Mouse (Mus musculus): ENCODE measurements around the gene Polr2l. TPM values are rescaled to one million over a fixed set of nuclear protein-coding genes. Genes with fewer than 3 reads are reported as not detected.

The Polr2l gene
- polyA plus RNA-seq, 1 experiment from 2014 or later: 57.5 TPM

DNA sequence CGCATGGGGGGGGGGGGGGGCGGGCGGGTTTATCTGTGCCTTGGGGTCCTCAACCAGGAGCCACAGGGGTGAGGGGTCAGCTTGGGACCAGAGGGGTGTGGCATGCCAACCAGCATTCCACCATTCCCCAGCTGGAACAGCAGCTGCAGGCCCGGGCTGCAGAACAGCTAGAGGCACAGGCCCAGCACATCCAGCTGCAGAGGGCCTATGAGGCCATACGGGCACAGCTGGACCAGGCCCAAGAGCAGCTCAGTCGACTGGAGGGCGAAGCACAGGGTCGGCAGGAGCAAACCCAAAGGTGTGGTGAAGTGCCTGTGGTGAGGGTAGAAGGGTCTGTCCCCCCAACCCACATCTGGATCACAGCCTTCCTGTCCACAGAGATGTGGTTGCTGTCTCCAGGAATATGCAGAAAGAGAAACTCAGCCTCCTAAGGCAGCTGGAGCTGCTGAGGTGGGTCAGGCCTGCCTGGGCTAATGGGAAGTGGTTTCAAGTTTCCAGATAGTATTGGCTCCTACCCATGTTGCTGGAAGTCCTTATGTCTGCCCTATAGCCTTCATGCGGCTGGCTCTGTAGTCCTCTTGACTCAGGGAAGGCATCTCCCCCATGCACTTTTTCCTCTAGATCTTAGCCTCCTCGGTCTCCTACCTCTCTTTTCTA, 9.4 kb downstream of the Polr2l start:
- Histone ChIP-seq H3K4me1 (peaks cover 80% of the 10 kb centered on the region), H3K9me3 (no peaks in the 10 kb centered on the region), H3K27me3 (peaks cover 47% of the 10 kb centered on the region), H3K4me3 (no peak overlapping the region), H3K9ac (0 out of 2 replicates have a peak overlapping the region, but pooled peaks have one; percentile 17), H3K4me2 (peak overlapping the region; percentile 44), H3K27ac (peak overlapping the region; percentile 59), H3K36me3 (peaks cover 14% of the 10 kb centered on the region)
- WGBS: 22% methylated on average over 10 of the region's 10 CpGs
- ATAC-seq (ENCODE audit: insufficient number of reproducible peaks, low FRiP score, low TSS enrichment, low read depth): no peak

DNA sequence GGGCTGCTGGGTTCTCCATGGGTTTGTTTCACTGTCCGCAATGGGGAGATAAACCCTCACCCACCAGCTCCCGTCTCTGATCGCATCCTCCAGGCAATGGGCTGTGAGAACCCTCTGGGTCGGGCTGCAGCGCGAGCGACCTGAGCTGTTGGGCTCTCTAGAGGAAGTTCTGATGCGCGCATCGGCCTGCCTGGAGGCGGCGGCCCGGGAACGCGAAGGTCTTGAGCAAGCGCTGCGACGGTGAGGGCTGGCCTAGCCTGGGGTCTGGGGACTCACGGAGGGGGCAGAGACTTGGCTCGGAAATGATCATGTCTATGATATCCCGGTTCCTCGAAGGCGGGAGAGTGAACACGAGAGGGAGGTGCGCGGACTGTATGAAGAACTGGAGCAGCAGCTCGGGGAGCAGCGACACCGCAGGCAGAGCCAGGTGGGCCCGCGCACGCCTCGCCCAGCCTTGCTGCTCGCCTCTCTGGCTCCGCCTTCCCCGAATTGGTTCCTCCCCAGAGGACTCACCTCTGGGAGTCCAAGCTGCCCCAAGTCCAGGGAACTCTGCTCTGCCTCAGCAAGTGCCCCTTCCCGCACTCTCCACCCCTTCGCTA, 10.2 kb downstream of the Polr2l start:
- Histone ChIP-seq H3K9me3 (no peaks in the 10 kb centered on the region), H3K27ac (0 out of 2 replicates have a peak overlapping the region, but pooled peaks have one; percentile 23), H3K4me3 (peak overlapping the region; percentile 26), H3K27me3 (peaks cover 54% of the 10 kb centered on the region), H3K36me3 (peaks cover 6% of the 10 kb centered on the region), H3K9ac (0 out of 2 replicates have a peak overlapping the region, but pooled peaks have one; percentile 11), H3K4me2 (peak overlapping the region; percentile 44), H3K4me1 (peaks cover 75% of the 10 kb centered on the region)
- ATAC-seq (ENCODE audit: insufficient number of reproducible peaks, low FRiP score, low TSS enrichment, low read depth): no peak
- 8% methylated on average over 38 of the region's 38 CpGs for WGBS

GRCm38 (mm10) chr7:141463824-141464602, 10.9 kb downstream of the Polr2l start:
- Histone ChIP-seq H3K27me3 (peaks cover 61% of the 10 kb centered on the region), H3K36me3 (peaks cover 6% of the 10 kb centered on the region; the same call in 1 of the 2 replicates), H3K27ac (peak overlapping the region; percentile 23; the same call in 1 of the 2 replicates), H3K9me3 (no peaks in the 10 kb centered on the region), H3K4me2 (peak overlapping the region; percentile 44), H3K4me3 (peak overlapping the region; percentile 26; the same call in 1 of the 2 replicates), H3K9ac (no peak overlapping the region), H3K4me1 (peaks cover 68% of the 10 kb centered on the region)
- 40% methylated on average over 12 of the region's 12 CpGs for WGBS
- no peak for ATAC-seq (ENCODE audit: insufficient number of reproducible peaks, low FRiP score, low TSS enrichment, low read depth)

DNA sequence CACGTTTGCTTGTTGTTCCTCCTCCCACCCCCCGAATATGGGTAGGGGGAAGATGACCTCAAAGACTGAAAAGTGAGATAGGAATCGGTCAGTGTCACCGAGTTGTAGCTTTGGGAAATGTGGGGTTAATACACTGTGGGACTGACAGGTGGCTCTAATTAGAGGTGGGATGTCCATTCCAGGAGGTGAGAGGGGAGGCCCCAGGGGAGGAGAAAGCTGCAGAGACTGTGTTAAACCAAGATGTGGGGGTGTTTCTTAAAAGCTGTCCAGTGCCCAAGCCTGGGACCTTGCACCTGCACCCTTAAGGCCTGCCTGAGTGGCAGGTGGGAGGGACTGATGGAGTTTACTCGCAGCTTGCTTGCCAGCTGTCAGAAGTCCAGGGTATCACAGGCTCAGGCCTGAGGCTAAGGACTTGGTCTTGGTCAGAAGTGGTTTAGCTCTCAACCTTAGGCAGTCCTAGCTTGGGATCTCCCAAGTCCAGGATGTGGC, 12.6 kb downstream of the Polr2l start:
- H3K36me3 ChIP-seq: peaks cover 7% of the 10 kb centered on the region; the same call in 1 of the 2 replicates
- H3K9ac ChIP-seq: 0 out of 2 replicates have a peak overlapping the region, but pooled peaks have one; percentile 28
- 7% methylated on average over 5 of the region's 5 CpGs for WGBS
- no peak for ATAC-seq (ENCODE audit: insufficient number of reproducible peaks, low FRiP score, low TSS enrichment, low read depth)
- peak overlapping the region; percentile 76; the same call in 1 of the 2 replicates for H3K4me2 ChIP-seq
- H3K27me3 ChIP-seq: peaks cover 61% of the 10 kb centered on the region
- H3K4me1 ChIP-seq: peaks cover 52% of the 10 kb centered on the region
- H3K4me3 ChIP-seq: peak overlapping the region; percentile 41; the same call in 1 of the 2 replicates
- H3K27ac ChIP-seq: no peak overlapping the region
- no peaks in the 10 kb centered on the region for H3K9me3 ChIP-seq

GRCm38 (mm10) chr7:141461521-141462332, 13.2 kb downstream of the Polr2l start:
- peaks cover 7% of the 10 kb centered on the region; the same call in 1 of the 2 replicates for H3K36me3 ChIP-seq
- H3K9ac ChIP-seq: peak overlapping the region; percentile 28; the same call in 1 of the 2 replicates
- H3K27me3 ChIP-seq: peaks cover 61% of the 10 kb centered on the region
- no peaks in the 10 kb centered on the region for H3K9me3 ChIP-seq
- H3K4me3 ChIP-seq: peak overlapping the region; percentile 41
- peaks cover 47% of the 10 kb centered on the region for H3K4me1 ChIP-seq
- ATAC-seq (ENCODE audit: insufficient number of reproducible peaks, low FRiP score, low TSS enrichment, low read depth): no peak
- peak overlapping the region; percentile 76 for H3K4me2 ChIP-seq
- WGBS: 3% methylated on average over 59 of the region's 59 CpGs
- no peak overlapping the region; the same call in 1 of the 2 replicates for H3K27ac ChIP-seq

DNA sequence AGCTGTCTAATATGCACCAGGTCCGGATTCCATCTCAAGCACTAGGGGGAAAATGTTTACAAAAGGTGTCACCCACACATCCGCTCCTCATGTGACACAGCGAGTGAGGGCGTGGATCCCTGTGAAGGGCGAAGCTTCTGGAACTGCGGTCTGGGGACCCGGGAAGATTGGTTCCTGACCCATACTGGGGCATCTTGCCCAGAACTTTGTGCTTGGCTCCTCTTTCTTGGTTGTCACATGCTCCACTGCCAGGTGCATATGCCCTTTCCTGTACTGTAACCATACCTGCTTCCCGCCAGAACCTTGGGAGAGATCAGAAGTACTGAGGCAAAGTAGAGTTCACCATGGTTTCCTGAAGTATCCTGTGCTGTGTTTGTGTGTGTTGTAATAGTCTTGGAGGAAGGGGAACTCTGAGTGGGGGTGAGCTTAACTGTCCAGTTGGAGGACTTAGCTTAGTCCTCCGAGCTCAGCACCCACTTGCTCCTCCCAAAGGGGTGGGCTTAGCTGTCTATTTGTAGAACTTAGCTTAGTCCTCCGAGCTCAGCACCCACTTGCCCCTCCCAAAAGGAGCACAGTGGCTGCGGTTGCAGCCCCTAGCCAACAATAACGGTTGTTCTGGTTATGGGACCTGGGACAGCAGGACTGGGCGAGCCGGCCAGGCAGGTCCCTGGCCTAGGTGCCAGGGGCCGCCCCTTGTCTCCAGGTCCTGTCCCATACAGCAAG, 14.4 kb downstream of the Polr2l start, which contains the start of gene Cracr2b:
TSS of gene Cracr2b (plus strand) at position 704 of the 723 bp plus-strand sequence.
- WGBS: 71% methylated on average over 15 of the region's 15 CpGs
- Histone ChIP-seq H3K4me2 (peak within 1 kb of the TSS; percentile 76), H3K4me1 (peaks cover 46% of the 10 kb centered on the region)

DNA sequence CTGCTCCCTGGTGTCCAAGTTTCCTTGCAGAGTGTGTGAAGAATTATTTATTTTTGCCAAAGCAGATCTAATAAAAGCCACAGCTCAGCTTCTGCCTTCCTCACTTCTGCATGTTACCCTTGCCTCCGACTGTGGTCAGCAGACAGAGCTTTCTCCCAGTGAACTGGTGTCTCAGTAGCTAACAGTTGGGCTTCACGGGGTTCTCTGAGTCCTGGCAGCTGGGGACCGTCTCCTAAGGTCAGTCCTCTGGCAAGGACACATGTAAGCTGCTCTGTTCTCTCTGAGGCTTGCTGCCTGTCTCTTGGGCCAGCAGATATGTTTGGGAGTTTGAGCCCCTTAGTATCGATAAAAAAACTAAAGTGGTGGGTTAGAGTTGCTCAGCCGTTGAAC, 14.9 kb downstream of the Polr2l start:
- Histone ChIP-seq H3K9ac (no peak overlapping the region), H3K4me1 (peaks cover 45% of the 10 kb centered on the region), H3K9me3 (no peaks in the 10 kb centered on the region), H3K36me3 (peaks cover 7% of the 10 kb centered on the region; the same call in 1 of the 2 replicates), H3K4me2 (no peak overlapping the region), H3K4me3 (no peak overlapping the region), H3K27me3 (peaks cover 57% of the 10 kb centered on the region), H3K27ac (no peak overlapping the region)
- WGBS: 65% methylated on average over 5 of the region's 5 CpGs
- ATAC-seq (ENCODE audit: insufficient number of reproducible peaks, low FRiP score, low TSS enrichment, low read depth): no peak

More for the DNA sequence above, 14.4 kb downstream of the Polr2l start, which contains the start of gene Cracr2b:
- Histone ChIP-seq H3K4me3 (peak within 1 kb of the TSS; percentile 41), H3K36me3 (peaks cover 7% of the 10 kb centered on the region; the same call in 1 of the 2 replicates), H3K27ac (no peak within 1 kb of the TSS; the same call in 1 of the 2 replicates), H3K9me3 (no peaks in the 10 kb centered on the region), H3K9ac (peak within 1 kb of the TSS; percentile 28; the same call in 1 of the 2 replicates), H3K27me3 (peaks cover 60% of the 10 kb centered on the region)
- ATAC-seq (ENCODE audit: insufficient number of reproducible peaks, low FRiP score, low TSS enrichment, low read depth): no peak

GRCm38 (mm10) chr7:141459301-141459711, 15.6 kb downstream of the Polr2l start:
- Histone ChIP-seq H3K36me3 (peaks cover 7% of the 10 kb centered on the region; the same call in 1 of the 2 replicates), H3K4me1 (peaks cover 43% of the 10 kb centered on the region), H3K9me3 (no peaks in the 10 kb centered on the region), H3K27me3 (peaks cover 50% of the 10 kb centered on the region), H3K4me3 (no peak overlapping the region), H3K27ac (no peak overlapping the region), H3K4me2 (no peak overlapping the region), H3K9ac (no peak overlapping the region)
- ATAC-seq (ENCODE audit: insufficient number of reproducible peaks, low FRiP score, low TSS enrichment, low read depth): no peak
- 87% methylated on average over 17 of the region's 17 CpGs for WGBS

DNA sequence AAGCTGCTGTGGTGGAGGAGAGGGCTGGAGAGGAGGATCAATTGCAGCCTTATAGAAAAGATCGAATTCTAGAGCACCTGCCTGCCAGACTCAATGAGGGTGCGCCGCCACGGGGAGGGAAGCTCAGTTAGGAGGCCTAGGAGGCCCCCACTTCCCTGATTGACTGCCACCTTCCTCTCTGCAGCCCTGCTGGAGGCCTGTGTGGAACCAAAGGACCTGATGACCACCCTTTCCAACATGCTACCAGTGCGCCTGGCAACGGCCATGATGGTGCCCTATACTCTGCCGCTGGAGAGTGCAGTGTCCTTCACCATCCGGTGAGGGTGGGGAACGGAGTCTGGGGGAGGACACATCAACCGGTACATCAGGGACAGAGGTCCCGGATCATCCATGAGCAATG, 16.3 kb downstream of the Polr2l start:
- H3K9me3 ChIP-seq: no peaks in the 10 kb centered on the region
- H3K27me3 ChIP-seq: peaks cover 44% of the 10 kb centered on the region
- peaks cover 37% of the 10 kb centered on the region for H3K4me1 ChIP-seq
- H3K4me2 ChIP-seq: no peak overlapping the region
- ATAC-seq (ENCODE audit: insufficient number of reproducible peaks, low FRiP score, low TSS enrichment, low read depth): no peak
- H3K27ac ChIP-seq: no peak overlapping the region
- H3K9ac ChIP-seq: no peak overlapping the region
- 90% methylated on average over 11 of the region's 11 CpGs for WGBS
- peaks cover 7% of the 10 kb centered on the region; the same call in 1 of the 2 replicates for H3K36me3 ChIP-seq
- no peak overlapping the region for H3K4me3 ChIP-seq

- Histone ChIP-seq H3K4me2 (no peak overlapping the region), H3K36me3 (peaks cover 7% of the 10 kb centered on the region; the same call in 1 of the 2 replicates), H3K4me1 (peaks cover 34% of the 10 kb centered on the region), H3K9me3 (no peaks in the 10 kb centered on the region), H3K4me3 (no peak overlapping the region), H3K27me3 (peaks cover 38% of the 10 kb centered on the region), H3K9ac (no peak overlapping the region), H3K27ac (no peak overlapping the region)
- WGBS: 74% methylated on average over 15 of the region's 15 CpGs
- ATAC-seq (ENCODE audit: insufficient number of reproducible peaks, low FRiP score, low TSS enrichment, low read depth): no peak
These were observed 16.8 kb downstream of the Polr2l start for GRCm38 (mm10) chr7:141457986-141458660.
